Mouse (Mus musculus) mammary gland, adult 2 months (tissue): ENCODE measurements around the gene Zfp955b. TPM values are rescaled to one million over a fixed set of nuclear protein-coding genes. Genes with fewer than 3 reads are reported as not detected.

Experiments
- polyA plus RNA-seq: library from polyadenylated mRNA; depleted of rRNA; stranded (reverse); fragments of >200 nt; gene quantifications from 2 replicates; pipeline ENCODE4 v1.2.3, GENCODE M21; 2012; ENCODE audit warnings: low replicate concordance; rRNA removed

Gene Zfp955b
- 1.2 and 2.5 TPM in 2 replicates for polyA plus RNA-seq

DNA sequence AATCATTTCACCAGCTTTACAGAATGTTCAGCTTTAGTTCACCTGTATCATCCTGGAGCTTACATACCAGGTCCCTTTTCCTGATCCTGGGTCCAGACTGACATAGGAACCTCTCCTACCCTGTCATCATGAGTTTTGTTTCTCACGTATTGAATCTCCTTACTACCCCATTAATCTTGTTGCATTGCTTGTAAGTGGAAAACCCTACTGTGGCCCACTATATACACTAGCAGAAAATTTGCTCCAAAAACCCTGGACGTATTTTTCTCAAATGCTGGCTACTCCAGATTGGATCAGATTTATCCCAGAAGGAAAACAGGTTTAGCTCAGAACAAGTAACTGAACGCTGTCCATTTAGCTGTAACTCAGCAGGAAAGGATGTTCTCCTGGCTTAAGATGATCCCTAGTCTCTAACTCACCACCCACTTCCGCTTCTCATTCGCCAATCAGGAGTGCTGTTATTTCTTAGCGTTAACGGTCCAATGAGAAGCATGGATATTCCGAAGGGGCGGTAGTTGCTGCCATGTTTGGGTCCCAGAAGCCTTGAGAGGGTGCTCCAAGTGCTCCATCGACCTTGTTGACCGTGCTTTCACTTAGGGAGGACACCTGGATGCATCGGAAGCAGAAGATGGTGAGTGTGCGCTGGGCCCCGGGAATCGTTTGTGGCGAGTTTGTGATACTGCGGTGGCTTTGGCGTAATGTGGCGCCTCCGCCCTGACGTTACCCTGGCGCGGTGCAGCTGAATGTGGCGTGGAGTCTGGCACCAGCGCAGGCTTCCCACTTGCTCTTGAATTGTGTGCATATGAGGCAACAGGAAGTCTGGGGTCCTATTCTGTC is at the start of gene Zfp955b:
Gene Zfp955b (plus strand): TSS at position 506 of the 837 bp plus-strand sequence.

DNA sequence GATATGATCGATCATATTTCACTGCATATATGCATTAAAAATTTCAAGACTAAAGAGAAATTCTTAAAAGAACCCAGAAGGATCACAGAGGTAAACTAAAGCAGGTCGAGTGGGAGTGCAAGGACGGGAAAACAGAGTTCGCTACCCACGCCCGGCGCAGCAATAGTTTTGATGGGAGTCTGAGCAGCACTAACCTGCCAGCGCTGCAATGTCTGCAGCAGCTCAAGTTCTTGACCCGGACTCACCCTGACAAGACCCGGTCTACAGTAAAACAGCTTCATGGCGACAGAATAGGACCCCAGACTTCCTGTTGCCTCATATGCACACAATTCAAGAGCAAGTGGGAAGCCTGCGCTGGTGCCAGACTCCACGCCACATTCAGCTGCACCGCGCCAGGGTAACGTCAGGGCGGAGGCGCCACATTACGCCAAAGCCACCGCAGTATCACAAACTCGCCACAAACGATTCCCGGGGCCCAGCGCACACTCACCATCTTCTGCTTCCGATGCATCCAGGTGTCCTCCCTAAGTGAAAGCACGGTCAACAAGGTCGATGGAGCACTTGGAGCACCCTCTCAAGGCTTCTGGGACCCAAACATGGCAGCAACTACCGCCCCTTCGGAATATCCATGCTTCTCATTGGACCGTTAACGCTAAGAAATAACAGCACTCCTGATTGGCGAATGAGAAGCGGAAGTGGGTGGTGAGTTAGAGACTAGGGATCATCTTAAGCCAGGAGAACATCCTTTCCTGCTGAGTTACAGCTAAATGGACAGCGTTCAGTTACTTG is 34.6 kb upstream of the Zfp955b start, which contains the start of gene Zfp955a:
Gene Zfp955a (minus strand): TSS at position 616 of the 789 bp plus-strand sequence.

DNA sequence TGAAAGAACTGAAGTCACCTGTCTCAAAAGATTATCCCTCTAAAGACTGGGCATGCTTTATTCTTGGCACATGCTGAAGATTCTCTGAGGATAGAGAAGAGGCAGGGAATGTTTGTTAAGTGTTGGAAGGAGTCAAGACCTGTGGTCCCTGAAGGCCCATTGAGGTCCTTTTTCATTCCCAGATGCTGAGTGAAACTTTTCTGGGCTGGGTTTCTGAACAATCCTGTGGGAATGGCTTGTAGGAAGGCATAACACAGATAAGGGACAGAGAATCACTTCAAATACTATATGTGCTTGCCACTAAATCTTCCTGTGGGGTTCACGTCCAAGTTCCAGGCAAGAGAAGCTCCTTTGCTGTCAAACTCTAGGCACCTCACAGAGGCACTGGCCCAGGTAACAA is 25.0 kb upstream of the Zfp955b start, which contains the start of gene Olfr63:
Gene Olfr63 (plus strand): TSS at position 301 of the 400 bp plus-strand sequence.

Other genes starting within 250 kb of the Zfp955b start
- gene 4921501E09Rik, start 221.5 kb upstream of the Zfp955b start, polyA plus RNA-seq = not detected in 2 replicates
- gene Zfp563, start 200.2 kb upstream of the Zfp955b start, polyA plus RNA-seq = 1.1 and 1.9 TPM in 2 replicates
- gene Morc2b, start 149.9 kb upstream of the Zfp955b start, polyA plus RNA-seq = 0.03 TPM in 1 of 2 replicates, not detected in the other
- gene Olfr55, start 121.1 kb upstream of the Zfp955b start, polyA plus RNA-seq = not detected in 2 replicates
- not detected in 2 replicates for gene Olfr239, start 98.2 kb upstream of the Zfp955b start, polyA plus RNA-seq
- gene Olfr1564, start 67.9 kb upstream of the Zfp955b start, polyA plus RNA-seq = 0.29 TPM in 1 of 2 replicates, not detected in the other
- 0.61 and 1.7 TPM in 2 replicates for gene Zfp955a, start 34.4 kb upstream of the Zfp955b start, polyA plus RNA-seq
- gene Olfr63, start 24.9 kb upstream of the Zfp955b start, polyA plus RNA-seq = not detected in 2 replicates
- 0.70 and 1.8 TPM in 2 replicates for gene Zfp81, start 69.3 kb downstream of the Zfp955b start, polyA plus RNA-seq
- gene Zfp101, start 105.1 kb downstream of the Zfp955b start, polyA plus RNA-seq = 0.91 and 2.8 TPM in 2 replicates
- gene Actl9, start 143.4 kb downstream of the Zfp955b start, polyA plus RNA-seq = 0.27 and 0.34 TPM in 2 replicates
- 73.6 and 110 TPM in 2 replicates for gene Adamts10, start 234.7 kb downstream of the Zfp955b start, polyA plus RNA-seq